In genomic region chr9:58174818-58175251, GRCm38 (mm10) we compare ENCODE assay signal across 11 mouse cellular contexts. TPM values are rescaled to one million over a fixed set of nuclear protein-coding genes. Genes with fewer than 3 reads are reported as not detected.
DNase-seq lines count a peak whose midpoint lies in the region; ATAC-seq and TF ChIP-seq lines count a peak whose summit lies in the region.
"Had no signal": no experiment of that assay in that cellular context is flagged by ENCODE, and none has a peak within 500 bp of the region (broad histone marks: within the 10 kb centered on the region; RNA-seq: fewer than 3 reads in every experiment).

No protein-coding gene starts in this region.

- WGBS in kidney, postnatal 0 days = 25% methylated on average over 5 of the region's 5 CpGs
- WGBS in kidney, adult 2 months = 30% methylated on average over 5 of the region's 5 CpGs
- 35% methylated on average over 5 of the region's 5 CpGs for WGBS in embryonic facial prominence, embryonic 14.5 days
- 42% methylated on average over 5 of the region's 5 CpGs for WGBS in limb, embryonic 10.5 days

- no peaks in the 10 kb centered on the region for H3K27me3 ChIP-seq in kidney, postnatal 0 days (ENCODE audit: insufficient read depth, low read length)
- H3K27me3 ChIP-seq in kidney, adult 2 months (replicated peaks; ENCODE audit: control insufficient read depth, insufficient read depth, low read length) = no peaks in the 10 kb centered on the region
- no peaks in the 10 kb centered on the region for H3K27me3 ChIP-seq in embryonic facial prominence, embryonic 14.5 days (replicated peaks; ENCODE audit: control insufficient read depth, insufficient read depth, low read length)
- H3K27me3 ChIP-seq in limb, embryonic 10.5 days (ENCODE audit: low read depth, poor library complexity, severe bottlenecking) = no peaks in the 10 kb centered on the region

- H3K4me2 ChIP-seq in kidney, postnatal 0 days (ENCODE audit: low read length) = no peak overlapping the region
- H3K4me2 ChIP-seq in embryonic facial prominence, embryonic 14.5 days (ENCODE audit: low read depth, low read length) = no peak overlapping the region

- no peaks in the 10 kb centered on the region; the same call in 1 of the 2 replicates for H3K4me1 ChIP-seq in kidney, postnatal 0 days (replicated peaks; ENCODE audit: insufficient read depth, low read length)
- H3K4me1 ChIP-seq in kidney, adult 2 months (ENCODE audit: control insufficient read depth, insufficient read depth, low read length) = no peaks in the 10 kb centered on the region
- peaks cover 14% of the 10 kb centered on the region for H3K4me1 ChIP-seq in embryonic facial prominence, embryonic 14.5 days (ENCODE audit: control insufficient read depth, insufficient read depth, low read length)
- H3K4me1 ChIP-seq in limb, embryonic 10.5 days = peaks cover 30% of the 10 kb centered on the region

- no peak overlapping the region for H3K9ac ChIP-seq in kidney, postnatal 0 days (ENCODE audit: low read depth, low read length)
- no peak overlapping the region for H3K9ac ChIP-seq in embryonic facial prominence, embryonic 14.5 days (ENCODE audit: low read depth, low read length)

- H3K9me3 ChIP-seq in kidney, postnatal 0 days (replicated peaks; ENCODE audit: low read length) = no peaks in the 10 kb centered on the region
- H3K9me3 ChIP-seq in embryonic facial prominence, embryonic 14.5 days (ENCODE audit: control insufficient read depth, low read length) = 0 out of 2 replicates have a peak, but pooled peaks cover 3% of the 10 kb centered on the region
- no peaks in the 10 kb centered on the region for H3K9me3 ChIP-seq in limb, embryonic 10.5 days (replicated peaks)
- H3K9me3 ChIP-seq: G1E had no signal

- H3K27ac ChIP-seq in kidney, postnatal 0 days = no peak overlapping the region
- no peak overlapping the region for H3K27ac ChIP-seq in kidney, adult 2 months (ENCODE audit: insufficient read depth, low read depth, low read length)
- peak overlapping the region; percentile 66; the same call in 1 of the 2 replicates for H3K27ac ChIP-seq in embryonic facial prominence, embryonic 14.5 days (replicated peaks; ENCODE audit: low read depth, low read length)
- peak overlapping the region; percentile 50; the same call in 1 of the 2 replicates for H3K27ac ChIP-seq in limb, embryonic 10.5 days

- no peak for TF ChIP-seq CTCF in kidney, postnatal 0 days (IDR thresholded peaks at IDR 0.05; ENCODE audit: low read depth)
- TF ChIP-seq CTCF in kidney, adult 2 months (conservative IDR thresholded peaks at IDR 0.05; ENCODE audit: insufficient read depth, insufficient read length, low read depth, low read length) = no peak

- DNase-seq in kidney, postnatal 0 days (ENCODE audit: low spot score) = no peak
- no peak for DNase-seq in kidney, adult 2 months
- DNase-seq in MN1 (ENCODE audit: low spot score) = peak; percentile 80
- peak; percentile 72 for DNase-seq in embryonic facial prominence, embryonic 14.5 days (ENCODE audit: low spot score)
- no peak for DNase-seq in limb, embryonic 10.5 days (ENCODE audit: low spot score)
- no peak for DNase-seq in urinary bladder, adult 18-20 months (ENCODE audit: low spot score in 2 of 2)
- no peak for DNase-seq in testis, postnatal 10 days (ENCODE audit: low spot score)
- DNase-seq: gastrocnemius, postnatal 10 days; lung, postnatal 14 days had no signal

- H3K36me3 ChIP-seq in kidney, postnatal 0 days (ENCODE audit: insufficient read depth, low read length) = no peaks in the 10 kb centered on the region
- H3K36me3 ChIP-seq in kidney, adult 2 months (ENCODE audit: control insufficient read depth, insufficient read depth, low read length) = no peaks in the 10 kb centered on the region
- no peaks in the 10 kb centered on the region for H3K36me3 ChIP-seq in embryonic facial prominence, embryonic 14.5 days (ENCODE audit: control insufficient read depth, insufficient read depth, low read length)
- no peaks in the 10 kb centered on the region for H3K36me3 ChIP-seq in limb, embryonic 10.5 days
- H3K36me3 ChIP-seq: G1E had no signal

- peak; percentile 57 for ATAC-seq in kidney, postnatal 0 days (replicated peaks; ENCODE audit: low FRiP score, low read depth)
- ATAC-seq in embryonic facial prominence, embryonic 14.5 days (ENCODE audit: low read depth) = peak; percentile 68; the same call in 1 of the 2 replicates
- no peak for ATAC-seq in erythroid progenitor cell, adult 5-6 weeks (replicated peaks; ENCODE audit: low FRiP score, poor library complexity, severe bottlenecking)

- H3K4me3 ChIP-seq in kidney, postnatal 0 days (replicated peaks; ENCODE audit: low read depth, low read length) = no peak overlapping the region
- no peak overlapping the region for H3K4me3 ChIP-seq in kidney, adult 2 months (ENCODE audit: insufficient read depth, low read depth, low read length)
- H3K4me3 ChIP-seq in embryonic facial prominence, embryonic 14.5 days (ENCODE audit: low read depth, low read length) = no peak overlapping the region
- no peak overlapping the region for H3K4me3 ChIP-seq in limb, embryonic 10.5 days

- no peak for TF ChIP-seq POLR2A in kidney, adult 2 months (IDR thresholded peaks at IDR 0.05; ENCODE audit: low read depth, low read length)

RNA-seq across cellular contexts. Expression of gene Islr, which starts 29.3 kb away (rescaled TPM):
- polyA plus RNA-seq in kidney, postnatal 0 days (2015; fragmentation: Nextera tagmentation; extraction: Ambion mirVana) = 54.0 and 60.4 TPM in 2 replicates
- polyA plus RNA-seq in kidney, adult 2 months (2012; rRNA removed) = 32.0 and 41.7 TPM in 2 replicates
- 118 and 137 TPM in 2 replicates for polyA plus RNA-seq in embryonic facial prominence, embryonic 14.5 days (2014; fragmentation: Nextera tagmentation; extraction: Ambion mirVana)
- polyA plus RNA-seq in limb, embryonic 10.5 days (2016; fragmentation: Nextera tagmentation; extraction: Ambion mirVana) = 9.5 and 33.2 TPM in 2 replicates
- total RNA-seq in erythroid progenitor cell, adult 5-6 weeks (2015; ENCODE audit: low replicate concordance) = 0.72 TPM in 1 of 2 replicates, not detected in the other
- 0.26 and 0.30 TPM in 2 replicates for total RNA-seq in erythroid progenitor cell, adult 5-6 weeks (2017; ENCODE audit: low replicate concordance)
- polyA plus RNA-seq: G1E had no signal

RNA-seq across cellular contexts. Expression of gene Islr2, which starts 29.3 kb away (rescaled TPM):
- 0.04 and 0.13 TPM in 2 replicates for polyA plus RNA-seq in kidney, postnatal 0 days (2015; fragmentation: Nextera tagmentation; extraction: Ambion mirVana)
- 0.75 and 1.7 TPM in 2 replicates for polyA plus RNA-seq in kidney, adult 2 months (2012; rRNA removed)
- 2.5 and 3.1 TPM in 2 replicates for polyA plus RNA-seq in embryonic facial prominence, embryonic 14.5 days (2014; fragmentation: Nextera tagmentation; extraction: Ambion mirVana)
- 0.11 TPM in 1 of 2 replicates, not detected in the other for polyA plus RNA-seq in limb, embryonic 10.5 days (2016; fragmentation: Nextera tagmentation; extraction: Ambion mirVana)
- total RNA-seq in erythroid progenitor cell, adult 5-6 weeks (2015; ENCODE audit: low replicate concordance) = 0.42 TPM in 1 of 2 replicates, not detected in the other
- total RNA-seq in erythroid progenitor cell, adult 5-6 weeks (2017; ENCODE audit: low replicate concordance) = 0.23 TPM in 1 of 2 replicates, not detected in the other

RNA-seq across cellular contexts. Expression of gene Ccdc33, which starts 56.2 kb away (rescaled TPM):
- 0.09 and 0.13 TPM in 2 replicates for polyA plus RNA-seq in kidney, postnatal 0 days (2015; fragmentation: Nextera tagmentation; extraction: Ambion mirVana)
- 0.18 TPM in 1 of 2 replicates, not detected in the other for polyA plus RNA-seq in kidney, adult 2 months (2012; rRNA removed)
- polyA plus RNA-seq in embryonic facial prominence, embryonic 14.5 days (2014; fragmentation: Nextera tagmentation; extraction: Ambion mirVana) = 0.25 and 0.54 TPM in 2 replicates
- polyA plus RNA-seq in limb, embryonic 10.5 days (2016; fragmentation: Nextera tagmentation; extraction: Ambion mirVana) = 0.26 and 0.34 TPM in 2 replicates
- not detected in 2 replicates for total RNA-seq in erythroid progenitor cell, adult 5-6 weeks (2015; ENCODE audit: low replicate concordance)
- not detected in 2 replicates for total RNA-seq in erythroid progenitor cell, adult 5-6 weeks (2017; ENCODE audit: low replicate concordance)
- total RNA-seq: gastrocnemius, postnatal 10 days had no signal
- polyA plus RNA-seq: G1E had no signal

Comparison
In these comparisons a context has a peak if more than half of its experiments do, and no peak if none do; other contexts are left out.
1. DNase-seq: peak in MN1 (single experiment) and embryonic facial prominence, embryonic 14.5 days (single experiment); none in kidney, postnatal 0 days (single experiment), kidney, adult 2 months (single experiment), limb, embryonic 10.5 days (single experiment), urinary bladder, adult 18-20 months (0 of 2) and testis, postnatal 10 days (single experiment).
2. H3K27ac ChIP-seq: peak in embryonic facial prominence, embryonic 14.5 days (single experiment) and limb, embryonic 10.5 days (single experiment); none in kidney, postnatal 0 days (single experiment) and kidney, adult 2 months (single experiment).